Mouse (Mus musculus) bone marrow macrophage, adult 2 months (primary cell): ENCODE results near the gene Cep19. TPM values are rescaled to one million over a fixed set of nuclear protein-coding genes. Genes with fewer than 3 reads are reported as not detected.
"Not testable (repeated sequence)": the region's sequence is repeated elsewhere in the genome, so short reads cannot be mapped to it uniquely, and the experiment has no call there.

ENCODE experiments used
- H3K27ac ChIP-seq: 2 replicates; pipeline ENCODE4 v1.5.1; 2012; ENCODE audit warnings: low read depth, low read length; ENCODE audit not compliant: insufficient read depth
- H3K4me1 ChIP-seq: 2 replicates; pipeline ENCODE4 v1.6.1; 2012; ENCODE audit warnings: low read length; ENCODE audit not compliant: control insufficient read depth, insufficient read depth
- H3K4me3 ChIP-seq: 2 replicates; pipeline ENCODE4 v1.5.1; 2012; ENCODE audit warnings: mild to moderate bottlenecking, low read length, moderate library complexity; ENCODE audit not compliant: insufficient read depth
- CTCF ChIP-seq: IDR thresholded peaks from 2 replicates; pipeline ENCODE4 v1.5.1; 2012; ENCODE audit warnings: low read depth, mild to moderate bottlenecking, low read length, moderate library complexity
- POLR2A ChIP-seq: IDR thresholded peaks from 2 replicates; pipeline ENCODE4 v1.6.1; 2012; ENCODE audit warnings: mild to moderate bottlenecking, low read depth, low read length, borderline replicate concordance
- polyA plus RNA-seq: library from polyadenylated mRNA; stranded (reverse); fragments of >200 nt; gene quantifications from 2 replicates; pipeline ENCODE4 v1.2.4, GENCODE M21; 2012; ENCODE audit not compliant: missing spikeins, insufficient read depth, insufficient read length

Gene Cep19
- polyA plus RNA-seq, 1 experiment = 10.9 TPM

DNA sequence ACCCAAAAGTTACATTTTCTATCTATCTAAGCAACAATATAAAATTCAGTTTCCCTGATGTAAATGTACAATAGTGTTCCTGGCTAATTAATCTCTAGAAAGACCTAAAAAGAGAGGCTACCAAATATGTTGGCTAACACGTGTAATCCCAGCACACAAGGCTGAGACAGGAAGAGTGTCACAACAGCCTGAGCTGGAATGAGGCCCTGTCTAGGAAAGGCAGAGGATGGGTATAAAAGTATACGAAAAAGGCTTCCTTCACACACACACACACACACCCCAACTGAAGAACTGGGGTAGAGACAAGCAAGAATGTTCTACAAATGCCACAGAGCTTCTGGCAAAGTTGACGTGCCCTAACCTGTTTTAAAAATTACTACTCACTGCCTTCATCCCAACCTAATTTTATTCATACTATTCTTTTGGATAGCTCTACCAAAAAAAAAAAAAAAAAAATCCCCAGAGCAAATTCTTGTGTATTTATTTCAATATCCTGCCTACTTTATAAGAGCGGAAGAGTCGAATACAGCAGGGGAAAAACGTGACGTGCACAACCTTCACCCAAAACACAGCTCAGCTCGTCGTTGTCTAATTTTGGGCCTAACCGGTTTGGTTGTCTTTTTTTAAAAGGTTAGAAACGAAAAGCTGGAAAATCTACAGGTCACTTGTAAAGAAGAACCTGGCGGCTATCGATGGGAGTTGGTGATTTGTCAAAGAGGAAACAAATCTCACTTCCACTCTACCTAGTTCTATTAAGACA lies 21.8 kb upstream of the Cep19 start:
- Histone ChIP-seq H3K4me3 (peak overlapping the region; percentile 99), H3K4me1 (peaks cover 12% of the 10 kb centered on the region), H3K27ac (peak overlapping the region; percentile 87)
- TF ChIP-seq CTCF (no peak), POLR2A (no peak)

GRCm38 (mm10) chr16:32078408-32078990 lies 21.1 kb upstream of the Cep19 start:
- TF ChIP-seq CTCF (no peak), POLR2A (no peak)
- H3K4me1 ChIP-seq = peaks cover 12% of the 10 kb centered on the region
- peak overlapping the region; percentile 99 for H3K4me3 ChIP-seq
- H3K27ac ChIP-seq = peak overlapping the region; percentile 87

GRCm38 (mm10) chr16:32078991-32079511 lies 20.5 kb upstream of the Cep19 start, which contains the start of gene Pak2:
Gene Pak2 (minus strand): TSS chr16:32079342.
- peak within 1 kb of the TSS; percentile 99 for H3K4me3 ChIP-seq
- H3K27ac ChIP-seq = peak within 1 kb of the TSS; percentile 87
- peaks cover 12% of the 10 kb centered on the region for H3K4me1 ChIP-seq
- TF ChIP-seq POLR2A = peak; percentile 68; the same call in 1 of the 2 replicates
- TF ChIP-seq CTCF = no peak

GRCm38 (mm10) chr16:32087629-32088443 lies 11.8 kb upstream of the Cep19 start:
- no peak for TF ChIP-seq POLR2A
- TF ChIP-seq CTCF = no peak
- peaks cover 9% of the 10 kb centered on the region for H3K4me1 ChIP-seq
- H3K4me3 ChIP-seq = no peak overlapping the region
- peak overlapping the region; percentile 6; the same call in 1 of the 2 replicates for H3K27ac ChIP-seq

GRCm38 (mm10) chr16:32091466-32091865 lies 8.1 kb upstream of the Cep19 start:
- no peak overlapping the region for H3K27ac ChIP-seq
- TF ChIP-seq POLR2A (no peak), CTCF (no peak)
- no peak overlapping the region for H3K4me3 ChIP-seq
- H3K4me1 ChIP-seq = peaks cover 9% of the 10 kb centered on the region

DNA sequence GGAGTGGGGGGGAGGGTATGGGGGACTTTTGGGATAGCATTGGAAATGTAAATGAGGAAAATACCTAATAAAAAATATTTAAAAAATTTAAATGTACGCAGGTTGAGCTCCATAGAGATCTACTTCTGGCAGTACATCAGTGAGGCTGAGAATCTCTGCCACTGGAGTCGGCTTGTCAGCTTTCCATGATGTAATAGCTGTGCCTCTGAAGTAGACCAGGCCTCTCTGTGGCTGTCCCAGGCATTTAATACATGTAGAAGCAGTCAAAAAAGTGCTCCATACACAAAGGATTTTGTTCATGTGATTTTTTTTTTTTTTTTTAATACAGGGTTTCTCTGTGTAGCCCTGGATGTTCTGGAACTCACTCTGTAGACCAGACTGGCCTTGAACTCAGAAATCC lies 1.8 kb upstream of the Cep19 start:
- not testable (repeated sequence) for H3K4me3 ChIP-seq, H3K4me1 ChIP-seq

DNA sequence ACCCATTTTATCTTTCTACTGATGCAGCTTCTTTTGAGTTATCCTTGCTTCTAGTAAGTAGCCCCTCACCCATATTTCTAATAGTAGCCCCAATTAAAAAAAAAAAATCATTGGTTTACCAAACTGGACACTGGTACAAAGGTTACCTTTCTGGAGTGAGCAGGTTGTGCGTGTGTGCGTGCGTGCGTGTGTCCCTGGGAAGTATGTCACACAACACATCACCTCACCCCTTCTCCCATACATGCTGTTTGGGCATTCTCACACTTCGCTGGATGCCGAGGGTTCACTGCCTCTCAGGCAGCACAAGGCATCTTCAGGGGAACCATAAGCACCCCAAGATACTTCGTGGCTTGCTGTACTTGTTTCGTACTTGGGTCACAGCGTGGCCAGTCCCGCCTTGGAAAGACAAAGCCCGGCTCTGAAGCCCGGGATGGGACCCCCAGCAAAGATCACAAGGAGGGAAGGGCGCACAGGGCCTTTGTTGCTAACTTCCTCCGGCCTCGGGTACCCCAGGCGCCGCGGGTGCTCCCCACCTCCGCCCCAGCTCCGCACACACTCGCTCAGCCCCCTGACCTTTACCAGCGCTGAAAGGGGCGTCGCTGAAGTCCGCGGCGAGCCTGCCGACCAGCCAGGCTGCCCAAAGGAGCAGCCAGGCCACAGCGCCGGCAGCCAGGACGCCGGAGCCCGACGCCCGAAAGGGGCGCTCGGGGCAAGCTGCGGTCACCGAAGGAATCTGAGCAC lies 533 bp upstream of the Cep19 start:
- TF ChIP-seq CTCF = no peak
- TF ChIP-seq POLR2A = no peak
- Histone ChIP-seq H3K4me1 (peaks cover 4% of the 10 kb centered on the region; the same call in 1 of the 2 replicates), H3K27ac (peak overlapping the region; percentile 39), H3K4me3 (peak overlapping the region; percentile 93)

More for the DNA sequence above, 1.8 kb upstream of the Cep19 start:
- not testable (repeated sequence) for H3K27ac ChIP-seq

DNA sequence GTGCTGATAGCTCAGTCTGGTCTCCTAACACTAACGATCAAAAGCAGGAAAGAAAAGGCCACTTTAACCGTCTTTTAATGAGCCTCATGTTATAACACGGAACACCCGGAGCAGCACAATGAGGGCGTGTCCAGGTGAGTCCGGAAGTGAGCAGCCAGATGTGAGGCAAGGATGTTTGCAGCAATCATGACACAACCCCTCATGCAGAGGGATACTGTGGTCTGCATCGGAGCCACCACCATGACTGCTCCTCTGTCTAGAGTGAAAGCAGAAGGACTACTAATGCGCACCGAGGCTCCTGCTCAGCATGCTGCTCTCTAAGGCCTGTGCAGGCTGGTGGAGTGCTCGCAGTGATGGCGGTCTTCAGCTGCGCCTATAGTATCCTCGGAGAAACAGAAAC lies 2.7 kb downstream of the Cep19 start:
- Histone ChIP-seq H3K4me1 (peaks cover 4% of the 10 kb centered on the region; the same call in 1 of the 2 replicates), H3K4me3 (no peak overlapping the region), H3K27ac (no peak overlapping the region)
- TF ChIP-seq CTCF (no peak), POLR2A (no peak)

DNA sequence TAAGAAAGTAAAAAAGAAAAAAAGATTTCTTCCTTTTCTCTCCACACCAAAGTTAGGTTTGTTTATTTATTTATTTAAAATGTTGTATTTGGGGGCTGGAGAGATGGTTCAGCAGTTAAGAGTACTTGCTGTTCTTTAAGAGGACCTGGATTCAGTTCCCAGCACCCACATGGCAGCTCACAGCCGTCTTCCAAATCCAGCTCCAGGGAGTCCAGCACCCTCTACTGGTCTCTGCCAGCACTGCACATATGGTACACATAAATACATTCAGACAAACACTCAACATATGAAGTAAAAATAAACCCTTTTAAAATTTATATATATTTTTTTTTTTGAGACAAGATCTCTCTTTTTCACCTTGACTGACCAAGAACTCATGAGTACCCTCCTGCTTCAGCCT lies 6.1 kb downstream of the Cep19 start:
- H3K4me1 ChIP-seq = peaks cover 8% of the 10 kb centered on the region
- TF ChIP-seq CTCF = no peak
- TF ChIP-seq POLR2A = no peak
- no peak overlapping the region for H3K27ac ChIP-seq
- no peak overlapping the region for H3K4me3 ChIP-seq
